Mouse (Mus musculus) forebrain, embryonic 15.5 days (tissue): Measurements from ENCODE around the gene Gli1. TPM values are rescaled to one million over a fixed set of nuclear protein-coding genes. Genes with fewer than 3 reads are reported as not detected.
"Not testable (repeated sequence)": the region's sequence is repeated elsewhere in the genome, so short reads cannot be mapped to it uniquely, and the experiment has no call there.

Experiments
- ATAC-seq: fragments of 200-750 bp; cut with Nextera tagmentation; replicated peaks from 2 replicates; pipeline ENCODE4 v1.8.0; 2017; ENCODE audit warnings: mild to moderate bottlenecking, moderate TSS enrichment, moderate library complexity
- H3K27ac ChIP-seq: fragments of 300-500 bp; sonication (generic); replicated peaks from 2 replicates; pipeline ENCODE4 v1.5.1; 2015; ENCODE audit warnings: mild to moderate bottlenecking, inconsistent platforms
- H3K27me3 ChIP-seq: fragments of 300-500 bp; sonication (generic); 2 replicates; pipeline ENCODE4 v1.6.1; 2015; ENCODE audit warnings: inconsistent platforms
- H3K36me3 ChIP-seq: fragments of 300-500 bp; sonication (generic); 2 replicates; pipeline ENCODE4 v1.6.1; 2015; ENCODE audit warnings: mild to moderate bottlenecking, inconsistent platforms
- H3K4me1 ChIP-seq: fragments of 300-500 bp; sonication (generic); 2 replicates; pipeline ENCODE4 v1.6.1; 2015; ENCODE audit warnings: inconsistent platforms
- H3K4me2 ChIP-seq: fragments of 300-500 bp; sonication (generic); replicated peaks from 2 replicates; pipeline ENCODE4 v1.6.1; 2015; ENCODE audit warnings: mild to moderate bottlenecking, inconsistent platforms
- H3K4me3 ChIP-seq: fragments of 300-500 bp; sonication (generic); 2 replicates; pipeline ENCODE4 v1.5.1; 2015; ENCODE audit warnings: mild to moderate bottlenecking, inconsistent platforms
- H3K9ac ChIP-seq: fragments of 300-500 bp; sonication (generic); replicated peaks from 2 replicates; pipeline ENCODE4 v1.6.1; 2015; ENCODE audit warnings: mild to moderate bottlenecking, inconsistent platforms
- H3K9me3 ChIP-seq: fragments of 300-500 bp; sonication (generic); 2 replicates; pipeline ENCODE4 v1.6.1; 2016; ENCODE audit warnings: inconsistent platforms
- WGBS: fragments of 180-500 bp; shearing (Covaris S2); methylation state at CpG from one replicate; pipeline ENCODE4 v1.1.7; 2015; ENCODE audit warnings: mixed read lengths; 5-methylcytosine and 5-hydroxymethylcytosine counted together
- polyA plus RNA-seq: library from polyadenylated mRNA; unstranded; fragments of >200 nt; fragmentation: Nextera tagmentation; extraction: Ambion mirVana; gene quantifications from 2 replicates; pipeline ENCODE4 v1.2.1, GENCODE M21; 2015

The Gli1 gene
- polyA plus RNA-seq, 1 experiment from 2014 or later = 1.5 TPM

DNA sequence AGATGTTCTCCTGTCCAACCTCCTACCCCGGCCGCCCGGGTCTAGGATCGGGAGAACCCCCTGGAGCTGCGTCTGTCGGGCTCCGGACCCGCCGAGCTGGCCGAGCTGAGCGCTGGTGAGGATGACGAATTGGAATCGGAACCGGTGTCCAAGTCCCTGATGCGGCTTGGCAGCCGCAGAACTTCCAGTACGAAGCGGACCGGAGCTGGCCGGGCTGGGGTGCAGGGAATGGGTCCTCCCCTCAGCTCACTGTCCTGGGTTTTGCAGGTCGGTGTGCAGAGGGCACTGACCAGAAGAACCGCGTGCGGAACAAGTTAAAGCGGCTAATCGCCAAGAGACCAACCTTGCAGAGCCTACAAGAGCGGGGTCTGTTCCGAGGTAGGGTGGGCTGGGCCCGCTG, 14.9 kb downstream of the Gli1 start:
- no peaks in the 10 kb centered on the region for H3K36me3 ChIP-seq
- 8% methylated on average over 29 of the region's 29 CpGs for WGBS
- H3K4me1 ChIP-seq = peaks cover 13% of the 10 kb centered on the region
- no peak for ATAC-seq
- peaks cover 60% of the 10 kb centered on the region for H3K27me3 ChIP-seq
- H3K4me2 ChIP-seq = peak overlapping the region; percentile 44
- no peak overlapping the region for H3K27ac ChIP-seq
- H3K4me3 ChIP-seq = peak overlapping the region; percentile 23
- no peak overlapping the region for H3K9ac ChIP-seq
- no peaks in the 10 kb centered on the region for H3K9me3 ChIP-seq

DNA sequence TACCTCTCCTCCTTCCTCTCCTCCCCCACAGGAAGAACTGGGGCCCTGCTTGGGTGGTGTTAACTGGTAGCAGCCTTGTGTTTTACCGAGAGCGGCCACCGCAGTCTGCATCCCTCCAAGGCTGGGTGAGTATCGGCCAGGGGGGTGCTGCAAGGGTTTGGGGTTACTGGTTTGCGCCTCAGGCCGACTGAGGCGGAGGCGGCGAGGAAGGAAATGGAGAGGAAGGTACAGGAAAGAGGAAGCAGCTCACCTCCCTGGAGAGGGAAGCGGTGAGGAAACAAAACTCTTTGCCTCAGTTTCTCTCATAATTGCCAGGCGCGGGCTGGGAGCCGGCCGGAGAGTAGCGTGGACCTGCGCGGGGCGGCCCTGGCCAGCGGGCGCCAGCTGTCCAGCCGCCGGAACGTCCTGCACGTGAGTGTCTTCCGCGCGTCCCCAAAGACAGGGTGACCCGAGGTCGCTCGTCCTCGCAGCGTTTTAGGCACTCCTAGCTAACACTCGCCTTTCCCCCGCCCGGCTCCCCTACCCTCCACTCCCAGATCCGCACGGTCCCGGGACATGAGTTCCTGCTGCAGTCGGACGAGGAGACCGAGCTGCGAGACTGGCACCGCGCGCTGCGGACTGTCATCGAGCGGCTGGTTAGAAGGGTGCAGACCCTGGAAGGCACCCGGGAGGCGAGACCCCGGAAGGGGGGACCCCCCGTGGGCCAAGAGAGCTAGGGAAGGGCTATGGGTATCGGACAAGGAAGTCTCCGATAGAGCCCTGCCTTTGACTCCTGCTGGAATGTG, 15.6 kb downstream of the Gli1 start:
- 1% methylated on average over 54 of the region's 54 CpGs for WGBS
- peak overlapping the region; percentile 44 for H3K4me2 ChIP-seq
- H3K9me3 ChIP-seq = no peaks in the 10 kb centered on the region
- ATAC-seq = no peak
- H3K27me3 ChIP-seq = peaks cover 60% of the 10 kb centered on the region
- H3K4me1 ChIP-seq = peaks cover 13% of the 10 kb centered on the region
- no peaks in the 10 kb centered on the region for H3K36me3 ChIP-seq
- peak overlapping the region; percentile 23 for H3K4me3 ChIP-seq
- no peak overlapping the region for H3K9ac ChIP-seq
- no peak overlapping the region for H3K27ac ChIP-seq

DNA sequence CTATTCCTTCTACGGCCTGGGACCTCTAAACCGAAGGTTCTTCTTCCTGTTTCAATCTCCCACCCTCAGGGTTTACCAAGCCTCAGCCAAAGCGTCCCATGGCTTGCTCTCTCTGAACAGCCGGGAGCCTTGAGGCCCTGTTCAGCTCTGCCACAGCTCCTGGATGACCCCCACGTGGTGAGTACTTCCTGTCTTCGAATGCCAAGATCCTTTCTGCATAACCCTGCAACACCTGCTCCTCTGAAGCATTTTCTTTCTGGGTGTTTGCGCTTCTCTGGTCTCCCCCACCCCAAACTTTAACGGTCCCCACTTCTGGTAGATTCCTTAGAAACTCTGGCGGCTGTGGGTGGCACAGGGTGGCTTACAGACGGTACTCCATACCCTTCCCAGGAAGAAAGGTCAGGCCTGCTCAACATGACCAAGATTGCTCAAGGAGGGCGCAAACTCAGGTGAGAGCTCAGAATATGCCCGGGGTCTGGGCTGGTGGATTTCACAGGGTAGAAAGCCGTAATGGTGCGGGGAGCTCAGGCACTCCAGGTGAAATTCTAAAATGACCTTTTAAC, 16.2 kb downstream of the Gli1 start:
- Histone ChIP-seq H3K36me3 (no peaks in the 10 kb centered on the region), H3K4me2 (0 out of 2 replicates have a peak overlapping the region, but pooled peaks have one; percentile 44), H3K9ac (no peak overlapping the region), H3K4me3 (no peak overlapping the region; the same call in 1 of the 2 replicates), H3K27me3 (peaks cover 60% of the 10 kb centered on the region), H3K27ac (no peak overlapping the region), H3K9me3 (no peaks in the 10 kb centered on the region), H3K4me1 (peaks cover 13% of the 10 kb centered on the region)
- WGBS = 30% methylated on average over 14 of the region's 14 CpGs
- no peak for ATAC-seq

DNA sequence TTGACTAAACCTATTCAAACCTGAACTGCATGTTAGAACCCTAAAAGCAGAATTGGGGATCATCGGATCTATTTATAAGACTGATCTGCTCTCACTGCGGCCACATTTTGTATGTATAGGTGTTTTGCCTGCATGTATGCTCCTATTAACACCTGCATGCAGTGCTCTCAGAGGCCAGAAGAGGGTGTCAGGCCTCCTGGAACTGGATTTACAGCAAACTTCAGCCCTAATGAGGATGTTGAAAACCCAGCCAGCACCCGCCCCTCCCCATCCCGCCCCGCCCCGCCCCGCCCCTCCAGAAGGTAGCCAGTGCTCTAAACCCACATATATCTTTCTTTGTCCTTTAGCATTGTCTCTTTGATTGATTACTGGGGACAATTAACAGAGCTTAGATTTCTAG, 17.3 kb downstream of the Gli1 start:
- Histone ChIP-seq H3K27ac (no peak overlapping the region), H3K4me3 (no peak overlapping the region), H3K27me3 (peaks cover 57% of the 10 kb centered on the region), H3K4me1 (peaks cover 13% of the 10 kb centered on the region), H3K36me3 (no peaks in the 10 kb centered on the region), H3K9me3 (no peaks in the 10 kb centered on the region), H3K4me2 (no peak overlapping the region), H3K9ac (no peak overlapping the region)
- 11% methylated on average over 7 of the region's 7 CpGs for WGBS
- ATAC-seq = no peak

DNA sequence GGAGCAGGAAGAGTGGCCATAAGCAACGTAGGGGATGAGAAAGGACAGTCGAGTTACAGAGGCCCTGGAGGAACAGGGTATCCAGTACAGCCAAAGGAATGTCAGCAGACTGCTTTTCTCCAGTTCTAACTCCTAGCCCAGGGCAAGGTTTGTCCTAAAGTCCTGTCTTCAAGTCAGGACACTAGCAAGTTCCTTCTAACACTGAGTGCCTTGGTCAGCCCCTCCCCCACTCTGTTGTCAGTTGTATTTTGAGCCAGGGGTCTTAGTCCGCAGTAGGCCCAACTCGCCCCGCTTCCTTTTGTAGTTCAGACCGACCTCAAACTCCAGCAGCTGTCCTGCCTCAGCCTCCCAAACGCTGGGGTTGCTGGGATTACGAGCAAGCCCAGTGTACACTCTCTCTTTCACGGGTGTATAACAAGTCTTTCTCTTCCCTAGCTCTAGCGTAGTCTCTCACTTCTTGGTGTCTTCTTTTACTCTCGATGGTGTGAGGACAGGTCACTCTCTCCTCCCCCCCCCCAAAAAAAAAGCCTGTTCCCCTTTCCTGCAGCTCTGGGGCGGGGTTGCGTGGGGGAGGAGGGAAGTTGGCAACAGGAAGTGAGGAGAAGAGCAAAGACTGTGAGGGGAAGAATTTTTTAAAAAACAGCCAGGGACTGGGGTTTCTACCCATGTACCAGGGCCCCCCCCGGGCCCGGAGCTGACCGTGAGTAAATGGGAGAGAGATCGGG, 18.5 kb downstream of the Gli1 start:
- no peak for ATAC-seq
- Histone ChIP-seq H3K4me1 (peaks cover 13% of the 10 kb centered on the region), H3K9ac (no peak overlapping the region), H3K9me3 (no peaks in the 10 kb centered on the region), H3K4me2 (no peak overlapping the region), H3K27me3 (peaks cover 45% of the 10 kb centered on the region), H3K27ac (no peak overlapping the region), H3K36me3 (no peaks in the 10 kb centered on the region), H3K4me3 (no peak overlapping the region)
- WGBS = 82% methylated on average over 17 of the region's 17 CpGs

DNA sequence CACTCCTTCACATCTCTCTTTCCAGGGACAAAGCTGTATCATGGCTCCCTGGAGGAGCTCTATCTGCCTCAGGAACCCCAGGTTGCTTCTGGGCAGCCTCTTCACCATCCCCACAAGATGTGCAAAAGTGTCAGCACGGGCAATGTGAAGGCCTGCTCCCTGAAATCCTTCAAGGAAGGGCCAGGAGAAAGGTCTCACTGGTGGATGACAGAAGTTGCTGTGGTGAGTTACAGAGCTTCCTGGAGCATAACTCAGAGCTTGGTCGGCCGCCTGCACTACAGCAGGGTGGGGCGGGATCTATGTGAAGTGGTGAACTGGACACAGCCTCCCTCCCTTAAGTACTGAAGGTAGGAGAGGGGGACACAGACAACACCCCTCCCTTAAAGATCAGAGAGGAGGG, 19.1 kb downstream of the Gli1 start:
- H3K4me3 ChIP-seq = no peak overlapping the region
- no peaks in the 10 kb centered on the region for H3K9me3 ChIP-seq
- no peak overlapping the region for H3K27ac ChIP-seq
- H3K27me3 ChIP-seq = peaks cover 40% of the 10 kb centered on the region
- ATAC-seq = no peak
- WGBS = 87% methylated on average over 4 of the region's 4 CpGs
- peaks cover 13% of the 10 kb centered on the region for H3K4me1 ChIP-seq
- H3K4me2 ChIP-seq = no peak overlapping the region
- H3K9ac ChIP-seq = no peak overlapping the region
- no peaks in the 10 kb centered on the region for H3K36me3 ChIP-seq

DNA sequence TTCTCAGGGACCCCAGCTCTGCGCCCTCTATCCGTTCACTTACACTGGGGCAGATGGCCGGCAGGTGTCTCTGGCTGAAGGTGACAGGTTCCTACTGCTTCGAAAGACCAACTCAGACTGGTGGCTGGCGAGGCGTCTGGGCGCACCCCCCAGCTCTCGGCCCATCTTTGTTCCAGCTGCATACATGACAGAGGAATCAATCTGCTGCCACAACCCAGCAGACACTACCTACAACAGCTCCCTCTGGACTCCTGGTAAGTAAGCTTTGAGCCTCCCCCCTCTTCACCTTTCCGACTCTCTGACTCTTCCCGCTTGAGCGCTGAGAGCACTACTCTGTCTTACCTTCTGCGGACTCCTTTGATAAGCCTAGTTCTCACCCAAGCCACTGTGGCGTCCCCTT, 19.6 kb downstream of the Gli1 start:
- peaks cover 35% of the 10 kb centered on the region for H3K27me3 ChIP-seq
- H3K4me1 ChIP-seq = peaks cover 13% of the 10 kb centered on the region
- ATAC-seq = no peak
- no peak overlapping the region for H3K9ac ChIP-seq
- no peak overlapping the region for H3K27ac ChIP-seq
- no peak overlapping the region for H3K4me3 ChIP-seq
- no peaks in the 10 kb centered on the region for H3K36me3 ChIP-seq
- 71% methylated on average over 13 of the region's 13 CpGs for WGBS
- H3K4me2 ChIP-seq = no peak overlapping the region
- H3K9me3 ChIP-seq = no peaks in the 10 kb centered on the region

DNA sequence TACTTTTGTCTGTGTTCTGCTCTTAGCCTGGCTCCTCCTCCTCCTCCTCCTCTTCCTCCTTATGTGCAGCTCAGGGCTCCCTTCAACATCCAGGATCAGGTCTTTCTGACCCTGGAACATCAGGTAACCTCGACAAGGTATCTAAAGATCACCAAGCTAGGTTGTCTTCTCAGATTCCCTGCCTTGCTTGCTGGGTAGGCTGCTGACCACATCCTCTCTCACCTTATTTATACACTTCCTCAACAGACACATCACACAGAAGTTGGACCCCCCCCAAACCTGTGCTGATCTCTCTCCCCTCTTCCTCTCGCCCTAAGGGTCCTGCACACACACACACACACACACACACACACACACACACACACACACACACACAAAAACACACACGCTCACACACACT, 20.2 kb downstream of the Gli1 start, which contains the start of gene Arhgap9:
Gene Arhgap9 (plus strand): TSS at position 344 of the 400 bp plus-strand sequence.
- Histone ChIP-seq H3K9me3 (no peaks in the 10 kb centered on the region), H3K4me1 (peaks cover 9% of the 10 kb centered on the region), H3K27ac (no peak within 1 kb of the TSS), H3K36me3 (no peaks in the 10 kb centered on the region), H3K9ac (no peak within 1 kb of the TSS), H3K4me3 (no peak within 1 kb of the TSS), H3K4me2 (no peak within 1 kb of the TSS), H3K27me3 (peaks cover 31% of the 10 kb centered on the region)
- no peak for ATAC-seq
- 62% methylated on average over 3 of the region's 3 CpGs for WGBS

DNA sequence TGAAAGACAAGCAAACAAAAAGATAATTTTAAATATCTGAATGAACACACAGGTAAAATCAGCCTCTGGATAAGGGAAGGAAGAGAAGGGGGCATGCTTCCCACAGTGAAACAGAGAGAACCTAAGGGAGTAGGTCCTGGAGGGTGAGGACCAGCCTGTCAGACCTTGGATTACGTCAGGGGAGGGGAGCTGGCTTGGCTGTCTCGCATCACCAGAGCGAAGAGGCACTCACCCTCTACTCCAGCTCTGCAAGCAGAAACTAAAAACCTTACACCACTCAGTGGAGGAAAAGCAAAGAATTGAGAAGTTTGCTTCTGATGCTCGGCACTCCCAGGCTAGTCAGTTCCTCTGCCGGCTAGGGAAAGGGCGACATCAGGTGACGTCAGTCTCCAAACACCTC, 21.8 kb downstream of the Gli1 start:
- H3K9ac ChIP-seq = no peak overlapping the region
- ATAC-seq = no peak
- WGBS = 82% methylated on average over 7 of the region's 7 CpGs
- H3K4me1 ChIP-seq = no peaks in the 10 kb centered on the region
- no peaks in the 10 kb centered on the region for H3K9me3 ChIP-seq
- H3K27me3 ChIP-seq = peaks cover 14% of the 10 kb centered on the region
- no peaks in the 10 kb centered on the region for H3K36me3 ChIP-seq
- no peak overlapping the region for H3K4me3 ChIP-seq
- H3K4me2 ChIP-seq = no peak overlapping the region
- no peak overlapping the region for H3K27ac ChIP-seq

DNA sequence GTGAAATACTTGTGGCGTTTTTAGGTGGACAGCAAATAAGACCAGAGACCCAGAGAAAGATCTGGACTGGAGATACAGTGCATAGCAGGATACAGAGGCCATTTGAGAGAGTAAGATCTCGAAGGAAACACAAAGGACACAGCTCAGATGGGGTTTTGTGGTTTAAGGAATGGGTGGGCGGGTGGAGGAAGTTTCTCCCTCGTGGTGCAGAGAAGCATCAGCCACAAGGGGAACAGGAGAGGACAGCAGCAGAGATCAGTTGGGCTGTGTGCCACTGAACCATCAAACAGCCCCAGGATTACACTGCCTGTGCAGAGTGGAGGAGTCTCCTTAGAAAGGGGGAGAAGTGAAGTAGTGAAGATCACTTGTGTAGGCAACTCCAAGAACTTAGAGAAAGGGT, 23.8 kb downstream of the Gli1 start:
- Histone ChIP-seq H3K9ac (no peak overlapping the region), H3K4me1 (no peaks in the 10 kb centered on the region), H3K27ac (no peak overlapping the region), H3K4me2 (no peak overlapping the region), H3K9me3 (no peaks in the 10 kb centered on the region), H3K36me3 (no peaks in the 10 kb centered on the region), H3K27me3 (no peaks in the 10 kb centered on the region; the same call in 1 of the 2 replicates), H3K4me3 (no peak overlapping the region)
- ATAC-seq = no peak
- WGBS = 47% methylated on average over 4 of the region's 4 CpGs

DNA sequence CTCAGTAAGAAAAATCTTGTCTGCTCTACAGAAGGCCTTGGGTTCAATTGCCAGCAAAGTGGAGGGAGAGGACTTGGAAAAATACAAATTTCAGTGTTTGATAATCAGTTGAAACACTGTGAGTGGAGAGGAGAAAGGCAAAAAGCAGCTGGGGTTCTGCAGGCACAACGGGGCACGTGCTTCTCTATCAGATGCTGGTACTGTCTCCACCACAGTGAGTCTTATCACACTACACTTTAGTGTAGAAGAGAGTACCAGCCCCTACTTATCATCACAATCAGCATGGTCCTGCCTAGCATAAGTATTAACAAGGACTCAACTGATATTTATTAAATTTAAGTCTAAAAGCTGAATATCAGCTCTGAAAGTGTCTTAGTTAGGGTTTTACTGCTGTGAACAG, 24.5 kb downstream of the Gli1 start:
- Histone ChIP-seq H3K27me3 (no peaks in the 10 kb centered on the region), H3K36me3 (no peaks in the 10 kb centered on the region), H3K27ac (no peak overlapping the region), H3K9me3 (no peaks in the 10 kb centered on the region), H3K4me2 (no peak overlapping the region), H3K4me1 (no peaks in the 10 kb centered on the region), H3K9ac (no peak overlapping the region), H3K4me3 (no peak overlapping the region)
- WGBS = 76% methylated on average over 2 of the region's 2 CpGs
- no peak for ATAC-seq

DNA sequence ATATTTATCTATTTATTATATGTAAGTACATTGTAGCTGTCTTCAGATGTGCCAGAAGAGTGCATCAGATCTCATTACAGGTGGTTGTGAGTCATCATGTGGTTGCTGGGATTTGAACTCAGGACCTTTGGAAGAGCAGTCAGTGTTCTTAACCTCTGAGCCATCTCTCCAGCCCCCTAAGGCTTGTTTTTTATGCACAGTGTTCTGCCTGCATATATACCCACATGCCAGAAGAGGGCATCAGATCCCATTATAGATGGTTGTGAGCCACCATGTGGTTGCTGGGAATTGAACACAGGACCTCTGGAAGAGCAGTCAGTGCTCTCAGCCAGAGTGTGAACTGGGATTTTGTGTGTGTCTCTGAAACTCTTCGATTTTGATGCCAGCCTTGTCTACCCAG, 26.8 kb downstream of the Gli1 start:
- H3K36me3 ChIP-seq, H3K9me3 ChIP-seq, H3K27me3 ChIP-seq, ATAC-seq, H3K4me2 ChIP-seq, H3K9ac ChIP-seq, H3K27ac ChIP-seq, H3K4me3 ChIP-seq: not testable (repeated sequence)
- peaks cover 12% of the 10 kb centered on the region for H3K4me1 ChIP-seq
- 62% methylated on average over 1 of the region's 1 CpGs for WGBS
